Mouse (Mus musculus) heart, embryonic 16.5 days (tissue): ENCODE results near the gene Egfl8. TPM values are rescaled to one million over a fixed set of nuclear protein-coding genes. Genes with fewer than 3 reads are reported as not detected.

Experiments
- ATAC-seq: fragments of 200-750 bp; cut with Nextera tagmentation; replicated peaks from 2 replicates; pipeline ENCODE4 v1.8.0; 2017; ENCODE audit warnings: moderate number of reproducible peaks; ENCODE audit not compliant: insufficient read depth, low FRiP score; ENCODE audit errors: extremely low read depth
- H3K27ac ChIP-seq: fragments of 300-500 bp; sonication (generic); 2 replicates; pipeline ENCODE4 v1.5.1; 2014; ENCODE audit warnings: mild to moderate bottlenecking, low read length, control low read depth, moderate library complexity
- H3K27me3 ChIP-seq: fragments of 300-500 bp; sonication (generic); 2 replicates; pipeline ENCODE4 v1.6.1; 2014; ENCODE audit warnings: low read length, mixed read lengths; ENCODE audit not compliant: control insufficient read depth, insufficient read depth
- H3K36me3 ChIP-seq: fragments of 300-500 bp; sonication (generic); 2 replicates; pipeline ENCODE4 v1.6.1; 2014; ENCODE audit not compliant: control insufficient read depth, insufficient read depth
- H3K4me1 ChIP-seq: fragments of 300-500 bp; sonication (generic); 2 replicates; pipeline ENCODE4 v1.6.1; 2014; ENCODE audit warnings: low read length, mixed read lengths; ENCODE audit not compliant: control insufficient read depth, insufficient read depth
- H3K4me2 ChIP-seq: fragments of 300-500 bp; sonication (generic); 2 replicates; pipeline ENCODE4 v1.6.1; 2014; ENCODE audit warnings: low read depth, mild to moderate bottlenecking, control low read depth, low read length
- H3K4me3 ChIP-seq: fragments of 300-500 bp; sonication (generic); 2 replicates; pipeline ENCODE4 v1.5.1; 2014; ENCODE audit warnings: mild to moderate bottlenecking, control low read depth, low read length
- H3K9ac ChIP-seq: fragments of 300-500 bp; sonication (generic); 2 replicates; pipeline ENCODE4 v1.6.1; 2014; ENCODE audit warnings: low read length, control low read depth
- H3K9me3 ChIP-seq: fragments of 300-500 bp; sonication (generic); replicated peaks from 2 replicates; pipeline ENCODE4 v1.6.1; 2016; ENCODE audit warnings: low read length; ENCODE audit not compliant: control insufficient read depth
- WGBS: fragments of 180-500 bp; shearing (Covaris S2); extraction: QIAGEN DNeasy Blood & Tissue Kit; methylation state at CpG from one replicate; pipeline ENCODE4 v1.1.7; 2014; 5-methylcytosine and 5-hydroxymethylcytosine counted together
- polyA plus RNA-seq: library from polyadenylated mRNA; unstranded; fragments of >200 nt; fragmentation: Nextera tagmentation; extraction: Ambion mirVana; gene quantifications from 2 replicates; pipeline ENCODE4 v1.2.1, GENCODE M21; 2015

Gene Egfl8
- polyA plus RNA-seq, 1 experiment from 2014 or later = 2.0 TPM

- H3K9ac ChIP-seq = peak within 1 kb of the TSS; percentile 79
- H3K4me1 ChIP-seq = peaks cover 49% of the 10 kb centered on the region
- WGBS = 30% methylated on average over 7 of the region's 7 CpGs
- no peaks in the 10 kb centered on the region for H3K9me3 ChIP-seq
- H3K27me3 ChIP-seq = no peaks in the 10 kb centered on the region
- peak within 1 kb of the TSS; percentile 87 for H3K4me3 ChIP-seq
- H3K36me3 ChIP-seq = 0 out of 2 replicates have a peak, but pooled peaks cover 3% of the 10 kb centered on the region
- peak within 1 kb of the TSS; percentile 100 for H3K4me2 ChIP-seq
- no peak for ATAC-seq
- H3K27ac ChIP-seq = peak within 1 kb of the TSS; percentile 88
Measured at GRCm38 (mm10) chr17:34589681-34590101, 26.1 kb downstream of the Egfl8 start, which contains the start of gene Gpsm3. Gene Gpsm3, plus strand, starts transcription at chr17:34589806.

GRCm38 (mm10) chr17:34589206-34589605, 26.6 kb downstream of the Egfl8 start:
- 38% methylated on average over 7 of the region's 7 CpGs for WGBS
- Histone ChIP-seq H3K4me2 (peak overlapping the region; percentile 100), H3K36me3 (no peaks in the 10 kb centered on the region), H3K9me3 (no peaks in the 10 kb centered on the region), H3K9ac (no peak overlapping the region), H3K4me1 (peaks cover 47% of the 10 kb centered on the region), H3K27ac (peak overlapping the region; percentile 88), H3K27me3 (no peaks in the 10 kb centered on the region), H3K4me3 (peak overlapping the region; percentile 87)
- ATAC-seq = no peak

- H3K4me3 ChIP-seq = no peak overlapping the region
- no peaks in the 10 kb centered on the region for H3K36me3 ChIP-seq
- 74% methylated on average over 3 of the region's 3 CpGs for whole genome bisulfite sequencing
- H3K27ac ChIP-seq = peak overlapping the region; percentile 58
- ATAC-seq = no peak
- no peak overlapping the region for H3K9ac ChIP-seq
- peak overlapping the region; percentile 100 for H3K4me2 ChIP-seq
- H3K27me3 ChIP-seq = no peaks in the 10 kb centered on the region
- peaks cover 42% of the 10 kb centered on the region for H3K4me1 ChIP-seq
- H3K9me3 ChIP-seq = no peaks in the 10 kb centered on the region
Measured at GRCm38 (mm10) chr17:34588767-34589166, 27.0 kb downstream of the Egfl8 start.

- WGBS = 2% methylated on average over 19 of the region's 19 CpGs
Measured at GRCm38 (mm10) chr17:34587814-34588213, 28.0 kb downstream of the Egfl8 start.

GRCm38 (mm10) chr17:34587423-34587811, 28.4 kb downstream of the Egfl8 start:
- Histone ChIP-seq H3K4me2 (peak overlapping the region; percentile 100), H3K4me1 (peaks cover 37% of the 10 kb centered on the region)
- peak; percentile 83 for ATAC-seq

More at GRCm38 (mm10) chr17:34587814-34588213, 28.0 kb downstream of the Egfl8 start:
- Histone ChIP-seq H3K27ac (peak overlapping the region; percentile 86), H3K9me3 (no peaks in the 10 kb centered on the region), H3K4me3 (peak overlapping the region; percentile 59), H3K27me3 (no peaks in the 10 kb centered on the region), H3K36me3 (no peaks in the 10 kb centered on the region), H3K4me2 (peak overlapping the region; percentile 100), H3K9ac (peak overlapping the region; percentile 95), H3K4me1 (peaks cover 37% of the 10 kb centered on the region)
- no peak for ATAC-seq

GRCm38 (mm10) chr17:34586796-34587422, 28.9 kb downstream of the Egfl8 start:
- WGBS = under 1% methylated on average over 38 of the region's 38 CpGs
- Histone ChIP-seq H3K9me3 (no peaks in the 10 kb centered on the region), H3K4me2 (peak overlapping the region; percentile 100), H3K27ac (peak overlapping the region; percentile 86), H3K4me1 (peaks cover 37% of the 10 kb centered on the region), H3K27me3 (no peaks in the 10 kb centered on the region), H3K36me3 (no peaks in the 10 kb centered on the region), H3K4me3 (peak overlapping the region; percentile 59), H3K9ac (peak overlapping the region; percentile 95)
- ATAC-seq = peak; percentile 80

More at GRCm38 (mm10) chr17:34587423-34587811, 28.4 kb downstream of the Egfl8 start:
- Histone ChIP-seq H3K36me3 (no peaks in the 10 kb centered on the region), H3K9ac (peak overlapping the region; percentile 95), H3K27ac (peak overlapping the region; percentile 86), H3K4me3 (peak overlapping the region; percentile 59), H3K9me3 (no peaks in the 10 kb centered on the region), H3K27me3 (no peaks in the 10 kb centered on the region)
- 0% methylated on average over 48 of the region's 50 CpGs for WGBS

GRCm38 (mm10) chr17:34585877-34586771, 29.6 kb downstream of the Egfl8 start:
- WGBS = 30% methylated on average over 32 of the region's 32 CpGs
- no peak; the same call in 1 of the 2 replicates for ATAC-seq

GRCm38 (mm10) chr17:34585121-34585520, 30.6 kb downstream of the Egfl8 start:
- 81% methylated on average over 8 of the region's 8 CpGs for WGBS
- no peak for ATAC-seq

More at GRCm38 (mm10) chr17:34585877-34586771, 29.6 kb downstream of the Egfl8 start:
- Histone ChIP-seq H3K9ac (peak overlapping the region; percentile 95), H3K27ac (peak overlapping the region; percentile 86), H3K36me3 (no peaks in the 10 kb centered on the region), H3K4me3 (peak overlapping the region; percentile 59), H3K4me2 (peak overlapping the region; percentile 100), H3K4me1 (peaks cover 32% of the 10 kb centered on the region), H3K9me3 (no peaks in the 10 kb centered on the region), H3K27me3 (no peaks in the 10 kb centered on the region)

More at GRCm38 (mm10) chr17:34585121-34585520, 30.6 kb downstream of the Egfl8 start:
- no peak overlapping the region for H3K9ac ChIP-seq
- no peaks in the 10 kb centered on the region for H3K27me3 ChIP-seq
- H3K9me3 ChIP-seq = no peaks in the 10 kb centered on the region
- H3K4me2 ChIP-seq = no peak overlapping the region
- H3K36me3 ChIP-seq = no peaks in the 10 kb centered on the region
- H3K27ac ChIP-seq = no peak overlapping the region
- H3K4me1 ChIP-seq = peaks cover 25% of the 10 kb centered on the region
- no peak overlapping the region for H3K4me3 ChIP-seq
